Mouse (Mus musculus): Measurements from ENCODE around the gene Rad9b. TPM values are rescaled to one million over a fixed set of nuclear protein-coding genes. Genes with fewer than 3 reads are reported as not detected.

Gene Rad9b
- polyA plus RNA-seq, 1 experiment from 2014 or later = 11.7 TPM

GRCm38 (mm10) chr5:122318100-122318499, 35.9 kb downstream of the Rad9b start:
- WGBS = 73% methylated on average over 3 of the region's 3 CpGs
- Histone ChIP-seq H3K27me3 (ENCODE audit: low read depth, poor library complexity, severe bottlenecking) (no peaks in the 10 kb centered on the region), H3K4me1 (no peaks in the 10 kb centered on the region), H3K36me3 (peaks cover 85% of the 10 kb centered on the region), H3K9me3 (replicated peaks) (no peaks in the 10 kb centered on the region), H3K27ac (no peak overlapping the region), H3K4me3 (no peak overlapping the region)
- no peak for DNase-seq (ENCODE audit: low spot score)

- no peak overlapping the region for H3K4me3 ChIP-seq
- 87% methylated on average over 11 of the region's 11 CpGs for WGBS
- peaks cover 89% of the 10 kb centered on the region for H3K36me3 ChIP-seq
Measured at GRCm38 (mm10) chr5:122317329-122318045, 36.5 kb downstream of the Rad9b start.

GRCm38 (mm10) chr5:122314966-122315667, 38.9 kb downstream of the Rad9b start:
- no peak for DNase-seq (ENCODE audit: low spot score)

More at GRCm38 (mm10) chr5:122317329-122318045, 36.5 kb downstream of the Rad9b start:
- Histone ChIP-seq H3K27me3 (ENCODE audit: low read depth, poor library complexity, severe bottlenecking) (no peaks in the 10 kb centered on the region), H3K27ac (no peak overlapping the region), H3K4me1 (no peaks in the 10 kb centered on the region), H3K9me3 (replicated peaks) (no peaks in the 10 kb centered on the region)
- DNase-seq (ENCODE audit: low spot score) = no peak

GRCm38 (mm10) chr5:122312942-122313684, 40.9 kb downstream of the Rad9b start:
- Histone ChIP-seq H3K27ac (no peak overlapping the region), H3K36me3 (peaks cover 82% of the 10 kb centered on the region)
- WGBS = 93% methylated on average over 17 of the region's 17 CpGs

More at GRCm38 (mm10) chr5:122314966-122315667, 38.9 kb downstream of the Rad9b start:
- Histone ChIP-seq H3K36me3 (peaks cover 87% of the 10 kb centered on the region), H3K27ac (no peak overlapping the region), H3K4me1 (no peaks in the 10 kb centered on the region), H3K4me3 (no peak overlapping the region), H3K9me3 (replicated peaks) (no peaks in the 10 kb centered on the region), H3K27me3 (ENCODE audit: low read depth, poor library complexity, severe bottlenecking) (no peaks in the 10 kb centered on the region)
- WGBS = 77% methylated on average over 20 of the region's 20 CpGs

GRCm38 (mm10) chr5:122312346-122312745, 41.7 kb downstream of the Rad9b start:
- H3K36me3 ChIP-seq = peaks cover 78% of the 10 kb centered on the region
- H3K27me3 ChIP-seq (ENCODE audit: low read depth, poor library complexity, severe bottlenecking) = no peaks in the 10 kb centered on the region
- H3K4me3 ChIP-seq = no peak overlapping the region
- DNase-seq (ENCODE audit: low spot score) = no peak
- WGBS = 92% methylated on average over 4 of the region's 4 CpGs
- no peak overlapping the region for H3K27ac ChIP-seq
- H3K9me3 ChIP-seq (replicated peaks) = no peaks in the 10 kb centered on the region
- H3K4me1 ChIP-seq = no peaks in the 10 kb centered on the region

More at GRCm38 (mm10) chr5:122312942-122313684, 40.9 kb downstream of the Rad9b start:
- no peaks in the 10 kb centered on the region for H3K27me3 ChIP-seq (ENCODE audit: low read depth, poor library complexity, severe bottlenecking)
- no peak for DNase-seq (ENCODE audit: low spot score)
- H3K4me3 ChIP-seq = no peak overlapping the region
- no peaks in the 10 kb centered on the region for H3K4me1 ChIP-seq
- H3K9me3 ChIP-seq (replicated peaks) = no peaks in the 10 kb centered on the region

GRCm38 (mm10) chr5:122311692-122312091, 42.3 kb downstream of the Rad9b start:
- Histone ChIP-seq H3K9me3 (replicated peaks) (no peaks in the 10 kb centered on the region), H3K4me1 (no peaks in the 10 kb centered on the region), H3K36me3 (peaks cover 72% of the 10 kb centered on the region), H3K27me3 (ENCODE audit: low read depth, poor library complexity, severe bottlenecking) (no peaks in the 10 kb centered on the region), H3K27ac (no peak overlapping the region), H3K4me3 (no peak overlapping the region)
- 84% methylated on average over 7 of the region's 7 CpGs for WGBS
- no peak for DNase-seq (ENCODE audit: low spot score)

GRCm38 (mm10) chr5:122310699-122311098, 43.3 kb downstream of the Rad9b start:
- Histone ChIP-seq H3K36me3 (peaks cover 66% of the 10 kb centered on the region), H3K4me3 (no peak overlapping the region), H3K27me3 (ENCODE audit: low read depth, poor library complexity, severe bottlenecking) (no peaks in the 10 kb centered on the region), H3K4me1 (no peaks in the 10 kb centered on the region), H3K9me3 (replicated peaks) (no peaks in the 10 kb centered on the region), H3K27ac (no peak overlapping the region)
- no peak for DNase-seq (ENCODE audit: low spot score)
- 93% methylated on average over 8 of the region's 8 CpGs for WGBS

GRCm38 (mm10) chr5:122306536-122306935, 47.5 kb downstream of the Rad9b start:
- no peak for DNase-seq (ENCODE audit: low spot score)
- peaks cover 32% of the 10 kb centered on the region for H3K36me3 ChIP-seq
- 91% methylated on average over 3 of the region's 3 CpGs for WGBS
- H3K4me3 ChIP-seq = no peak overlapping the region
- H3K27me3 ChIP-seq (ENCODE audit: low read depth, poor library complexity, severe bottlenecking) = no peaks in the 10 kb centered on the region
- no peak overlapping the region for H3K27ac ChIP-seq
- no peaks in the 10 kb centered on the region for H3K9me3 ChIP-seq (replicated peaks)
- peaks cover 4% of the 10 kb centered on the region for H3K4me1 ChIP-seq

- H3K27ac ChIP-seq = no peak overlapping the region
- peaks cover 4% of the 10 kb centered on the region for H3K4me1 ChIP-seq
- peaks cover 22% of the 10 kb centered on the region for H3K36me3 ChIP-seq
- H3K27me3 ChIP-seq (ENCODE audit: low read depth, poor library complexity, severe bottlenecking) = no peaks in the 10 kb centered on the region
- no peak for DNase-seq (ENCODE audit: low spot score)
- WGBS = 97% methylated on average over 7 of the region's 7 CpGs
- no peak overlapping the region for H3K4me3 ChIP-seq
- H3K9me3 ChIP-seq (replicated peaks) = 0 out of 2 replicates have a peak, but pooled peaks cover 3% of the 10 kb centered on the region
Measured at GRCm38 (mm10) chr5:122305472-122305871, 48.6 kb downstream of the Rad9b start.

GRCm38 (mm10) chr5:122304541-122304940, 49.5 kb downstream of the Rad9b start:
- DNase-seq (ENCODE audit: low spot score) = no peak
- WGBS = 93% methylated on average over 6 of the region's 6 CpGs
- Histone ChIP-seq H3K27me3 (ENCODE audit: low read depth, poor library complexity, severe bottlenecking) (no peaks in the 10 kb centered on the region), H3K27ac (no peak overlapping the region), H3K4me3 (no peak overlapping the region), H3K9me3 (replicated peaks) (0 out of 2 replicates have a peak, but pooled peaks cover 3% of the 10 kb centered on the region), H3K36me3 (peaks cover 26% of the 10 kb centered on the region), H3K4me1 (peaks cover 7% of the 10 kb centered on the region)

GRCm38 (mm10) chr5:122303937-122304336, 50.1 kb downstream of the Rad9b start:
- H3K36me3 ChIP-seq = peaks cover 23% of the 10 kb centered on the region
- 0 out of 2 replicates have a peak, but pooled peaks cover 3% of the 10 kb centered on the region for H3K9me3 ChIP-seq (replicated peaks)
- DNase-seq (ENCODE audit: low spot score) = no peak
- H3K4me1 ChIP-seq = peaks cover 7% of the 10 kb centered on the region
- no peak overlapping the region for H3K27ac ChIP-seq
- no peaks in the 10 kb centered on the region for H3K27me3 ChIP-seq (ENCODE audit: low read depth, poor library complexity, severe bottlenecking)
- WGBS = 94% methylated on average over 7 of the region's 7 CpGs
- no peak overlapping the region for H3K4me3 ChIP-seq

GRCm38 (mm10) chr5:122302810-122303745, 51.0 kb downstream of the Rad9b start:
- Histone ChIP-seq H3K27me3 (ENCODE audit: low read depth, poor library complexity, severe bottlenecking) (no peaks in the 10 kb centered on the region), H3K27ac (no peak overlapping the region), H3K4me1 (peaks cover 7% of the 10 kb centered on the region), H3K4me3 (no peak overlapping the region), H3K36me3 (peaks cover 19% of the 10 kb centered on the region), H3K9me3 (replicated peaks) (0 out of 2 replicates have a peak, but pooled peaks cover 3% of the 10 kb centered on the region)
- DNase-seq (ENCODE audit: low spot score) = no peak
- 78% methylated on average over 17 of the region's 17 CpGs for WGBS

Data from limb, embryonic 10.5 days (tissue).